Mouse (Mus musculus): Measurements from ENCODE around the gene Hypk. TPM values are rescaled to one million over a fixed set of nuclear protein-coding genes. Genes with fewer than 3 reads are reported as not detected.

The Hypk gene
- polyA plus RNA-seq, 1 experiment from 2014 or later = 129 TPM

DNA sequence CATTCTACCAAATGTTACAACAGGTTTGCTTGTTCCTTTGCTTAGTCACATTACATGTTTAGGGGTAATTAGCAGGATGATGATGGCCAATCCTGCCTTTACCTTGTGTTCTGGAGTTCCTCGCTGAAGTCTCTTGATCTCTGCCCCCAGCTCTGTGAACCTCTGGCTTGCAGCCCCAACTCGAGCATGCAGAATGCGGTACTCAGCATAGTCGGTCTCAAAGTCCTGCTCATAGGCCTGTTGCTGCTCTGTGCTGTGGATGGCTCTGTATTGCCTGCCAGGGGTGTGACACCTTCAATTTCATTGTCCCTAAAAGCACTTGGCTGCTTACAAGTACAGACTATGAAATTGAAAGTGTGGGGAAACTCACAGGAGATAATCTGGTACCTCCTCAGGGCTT is 13.3 kb upstream of the Hypk start:
- Histone ChIP-seq H3K27ac (replicated peaks) (no peak overlapping the region), H3K9me3 (replicated peaks) (no peaks in the 10 kb centered on the region), H3K36me3 (peaks cover 53% of the 10 kb centered on the region), H3K4me1 (peaks cover 18% of the 10 kb centered on the region), H3K4me3 (no peak overlapping the region), H3K27me3 (ENCODE audit: low read depth, poor library complexity, severe bottlenecking) (peaks cover 45% of the 10 kb centered on the region)
- 86% methylated on average over 4 of the region's 4 CpGs for WGBS
- DNase-seq (ENCODE audit: low spot score) = no peak

DNA sequence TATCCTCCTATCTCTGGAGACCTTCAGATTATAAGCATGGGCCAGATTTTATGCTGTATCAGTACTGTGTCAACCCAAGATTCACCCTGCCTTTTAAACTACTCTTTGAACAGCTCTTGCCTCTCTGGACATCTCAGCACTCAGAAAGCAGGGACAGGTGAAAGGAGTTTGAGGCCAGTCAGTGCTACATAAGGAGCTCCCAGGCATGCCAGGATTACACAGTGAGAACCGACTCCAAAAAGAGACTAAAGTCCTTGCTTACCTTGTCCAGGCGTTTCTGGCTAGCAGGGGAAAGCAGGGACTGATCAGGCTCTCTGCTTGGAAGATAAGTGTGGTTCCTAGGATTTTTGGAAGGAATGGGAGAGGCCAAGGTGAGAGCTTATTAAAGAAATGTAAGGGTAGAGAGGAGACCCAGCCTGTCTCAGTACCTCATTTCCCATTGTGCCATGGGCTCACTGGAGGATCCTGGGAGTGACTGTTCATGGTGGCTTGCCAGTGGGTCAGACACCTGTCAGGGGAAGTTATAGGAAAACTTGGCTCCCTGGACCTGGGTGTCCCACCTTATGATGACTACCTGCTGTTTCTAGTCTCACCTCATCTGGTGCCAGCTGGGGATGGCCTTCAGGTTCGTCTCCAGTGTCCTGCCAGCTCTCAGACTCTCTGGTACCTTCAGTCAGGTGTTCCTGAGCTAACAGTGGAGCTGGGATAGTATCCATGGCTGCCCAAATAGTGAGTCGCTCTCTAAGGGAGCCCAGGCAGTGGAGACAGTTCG is 12.1 kb upstream of the Hypk start:
- H3K4me3 ChIP-seq = no peak overlapping the region
- H3K27me3 ChIP-seq (ENCODE audit: low read depth, poor library complexity, severe bottlenecking) = peaks cover 45% of the 10 kb centered on the region
- 67% methylated on average over 5 of the region's 5 CpGs for WGBS
- no peak overlapping the region for H3K27ac ChIP-seq (replicated peaks)
- H3K36me3 ChIP-seq = peaks cover 40% of the 10 kb centered on the region
- H3K9me3 ChIP-seq (replicated peaks) = no peaks in the 10 kb centered on the region
- no peak for DNase-seq (ENCODE audit: low spot score)
- peaks cover 18% of the 10 kb centered on the region for H3K4me1 ChIP-seq

DNA sequence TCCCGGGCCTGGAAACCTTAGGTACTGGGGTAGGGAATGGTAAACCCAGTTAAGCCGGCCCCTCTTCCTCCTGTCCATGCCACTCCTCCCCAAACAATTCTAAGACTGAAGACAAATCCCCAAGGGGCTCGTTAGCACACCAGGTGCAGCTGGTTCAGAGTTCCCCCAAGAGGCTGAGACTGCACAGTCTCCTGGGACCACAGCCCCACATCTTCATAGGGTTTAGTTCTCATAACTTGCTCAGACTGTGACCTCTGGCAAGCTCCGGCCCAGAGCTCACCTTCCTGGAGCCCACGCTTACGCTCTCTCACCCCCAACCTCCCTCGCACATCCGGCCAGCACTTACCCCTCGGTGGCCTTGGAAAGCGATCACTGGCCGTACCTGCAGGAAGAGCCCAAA is 11.3 kb upstream of the Hypk start:
- peaks cover 45% of the 10 kb centered on the region for H3K27me3 ChIP-seq (ENCODE audit: low read depth, poor library complexity, severe bottlenecking)
- H3K36me3 ChIP-seq = peaks cover 34% of the 10 kb centered on the region
- 11% methylated on average over 11 of the region's 11 CpGs for WGBS
- DNase-seq (ENCODE audit: low spot score) = no peak
- H3K27ac ChIP-seq (replicated peaks) = no peak overlapping the region
- H3K4me1 ChIP-seq = peaks cover 18% of the 10 kb centered on the region
- no peaks in the 10 kb centered on the region for H3K9me3 ChIP-seq (replicated peaks)
- peak overlapping the region; percentile 57 for H3K4me3 ChIP-seq

DNA sequence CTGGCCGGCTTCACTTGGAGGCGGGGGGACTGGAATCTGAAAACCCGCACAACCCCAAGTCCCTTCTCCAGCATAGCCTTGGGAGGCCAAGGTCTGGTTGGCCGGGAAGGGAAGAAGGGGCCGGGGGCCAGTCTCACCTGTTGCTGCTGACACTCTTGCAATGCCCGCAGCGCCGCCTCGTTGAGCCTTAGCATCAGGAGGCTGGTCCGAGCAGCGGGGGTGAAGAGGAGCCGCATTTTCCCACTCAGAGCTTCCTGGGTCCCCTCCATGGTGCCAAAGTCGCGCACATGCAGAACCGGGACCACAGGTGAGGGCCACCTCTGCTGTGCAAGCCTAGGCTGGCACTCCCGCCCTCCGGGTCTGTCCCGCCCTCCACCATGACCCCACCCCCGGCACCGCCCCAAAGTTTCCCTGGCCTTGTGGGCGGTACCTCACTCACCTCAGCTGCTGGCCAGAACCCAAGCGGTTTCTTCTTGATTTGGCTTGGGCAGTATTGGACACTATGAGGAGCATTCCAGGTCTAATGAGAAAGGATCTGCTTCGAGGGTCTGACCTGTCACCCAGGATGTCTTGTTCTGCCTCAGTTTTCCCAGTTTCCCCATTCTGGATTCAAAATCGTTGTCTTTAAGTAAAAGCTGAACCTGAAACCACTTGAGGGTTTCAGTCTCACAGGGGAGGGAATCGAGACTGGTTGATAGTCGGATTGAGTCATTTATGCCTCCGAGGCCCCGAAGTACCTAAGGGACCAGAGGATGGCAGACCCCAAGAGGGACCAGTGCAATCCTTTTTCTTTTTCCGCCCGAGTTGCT is 10.6 kb upstream of the Hypk start:
- H3K4me1 ChIP-seq = peaks cover 18% of the 10 kb centered on the region
- peak overlapping the region; percentile 57 for H3K4me3 ChIP-seq
- H3K36me3 ChIP-seq = peaks cover 27% of the 10 kb centered on the region
- H3K9me3 ChIP-seq (replicated peaks) = no peaks in the 10 kb centered on the region
- peaks cover 45% of the 10 kb centered on the region for H3K27me3 ChIP-seq (ENCODE audit: low read depth, poor library complexity, severe bottlenecking)
- no peak overlapping the region for H3K27ac ChIP-seq (replicated peaks)
- DNase-seq (ENCODE audit: low spot score) = peak; percentile 50
- 2% methylated on average over 30 of the region's 30 CpGs for WGBS

DNA sequence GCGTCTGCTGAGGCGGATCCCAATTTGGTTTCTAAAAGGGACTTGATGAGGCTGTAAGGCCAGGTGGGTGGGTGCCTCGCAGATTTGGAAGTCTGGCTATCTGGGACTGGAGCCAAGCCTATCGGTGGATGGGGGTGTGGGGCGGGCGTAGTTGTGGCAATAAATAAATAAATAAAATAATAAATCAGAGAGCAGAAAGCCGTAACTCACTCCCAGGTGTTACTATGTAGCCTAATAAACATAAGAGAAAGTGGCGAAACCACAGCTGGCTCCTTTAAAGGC is 10.1 kb upstream of the Hypk start:
- H3K4me3 ChIP-seq = peak overlapping the region; percentile 57
- H3K4me1 ChIP-seq = peaks cover 22% of the 10 kb centered on the region
- peaks cover 45% of the 10 kb centered on the region for H3K27me3 ChIP-seq (ENCODE audit: low read depth, poor library complexity, severe bottlenecking)
- H3K9me3 ChIP-seq (replicated peaks) = no peaks in the 10 kb centered on the region
- H3K27ac ChIP-seq (replicated peaks) = no peak overlapping the region
- DNase-seq (ENCODE audit: low spot score) = no peak
- peaks cover 21% of the 10 kb centered on the region for H3K36me3 ChIP-seq
- 22% methylated on average over 8 of the region's 8 CpGs for WGBS

DNA sequence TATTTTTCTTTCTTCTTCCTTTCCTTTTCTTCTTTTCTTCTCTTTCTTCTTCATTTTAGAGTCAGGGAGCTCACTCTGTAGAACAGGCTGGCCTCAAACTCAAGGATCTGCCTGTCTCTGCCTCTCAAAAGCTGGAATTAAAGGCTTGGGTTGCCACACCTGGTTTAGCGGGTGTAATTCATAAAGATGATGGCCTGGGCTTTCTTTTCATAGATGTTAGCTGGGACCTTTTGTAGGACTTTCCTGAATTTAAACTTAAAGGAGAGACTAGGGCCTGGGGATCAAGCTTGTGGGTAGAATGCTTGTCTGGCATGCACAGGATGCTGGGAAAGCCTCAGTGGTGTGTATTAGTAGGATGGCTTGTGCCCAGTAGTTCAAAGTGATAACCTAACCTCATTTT is 8.9 kb upstream of the Hypk start, which contains the start of gene Ell3:
Gene Ell3 (minus strand): TSS at position 101 of the 400 bp plus-strand sequence.
- no peak for DNase-seq (ENCODE audit: low spot score)
- Histone ChIP-seq H3K36me3 (peaks cover 10% of the 10 kb centered on the region), H3K27me3 (ENCODE audit: low read depth, poor library complexity, severe bottlenecking) (peaks cover 45% of the 10 kb centered on the region), H3K4me3 (0 out of 2 replicates have a peak within 1 kb of the TSS, but pooled peaks have one; percentile 57), H3K4me1 (peaks cover 28% of the 10 kb centered on the region), H3K9me3 (replicated peaks) (no peaks in the 10 kb centered on the region), H3K27ac (replicated peaks) (no peak within 1 kb of the TSS)
- 94% methylated on average over 1 of the region's 1 CpGs for WGBS

DNA sequence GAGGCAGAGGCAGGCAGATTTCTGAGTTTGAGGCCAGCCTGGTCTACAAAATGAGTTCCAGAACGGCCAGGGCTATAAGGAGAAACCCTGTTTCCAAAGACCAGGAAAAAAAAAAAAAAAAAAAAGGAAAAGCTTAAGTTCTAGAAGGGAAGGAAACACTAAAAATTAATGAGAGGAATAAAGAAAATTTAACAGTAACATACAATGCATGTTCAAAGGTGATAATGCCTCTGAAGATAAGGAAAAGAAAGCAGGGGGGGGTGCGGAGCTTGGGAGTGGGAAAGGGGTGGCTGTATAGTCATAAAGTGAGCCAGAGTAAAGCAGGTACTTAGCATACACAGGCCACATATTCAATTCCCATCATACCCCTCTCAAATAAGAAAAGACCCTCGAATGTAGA is 8.0 kb upstream of the Hypk start:
- H3K4me1 ChIP-seq = peaks cover 30% of the 10 kb centered on the region
- no peak for DNase-seq (ENCODE audit: low spot score)
- 84% methylated on average over 3 of the region's 3 CpGs for WGBS
- H3K9me3 ChIP-seq (replicated peaks) = no peaks in the 10 kb centered on the region
- peaks cover 39% of the 10 kb centered on the region for H3K27me3 ChIP-seq (ENCODE audit: low read depth, poor library complexity, severe bottlenecking)
- H3K36me3 ChIP-seq = peaks cover under 1% of the 10 kb centered on the region; the same call in 1 of the 2 replicates
- no peak overlapping the region for H3K27ac ChIP-seq (replicated peaks)
- H3K4me3 ChIP-seq = no peak overlapping the region

DNA sequence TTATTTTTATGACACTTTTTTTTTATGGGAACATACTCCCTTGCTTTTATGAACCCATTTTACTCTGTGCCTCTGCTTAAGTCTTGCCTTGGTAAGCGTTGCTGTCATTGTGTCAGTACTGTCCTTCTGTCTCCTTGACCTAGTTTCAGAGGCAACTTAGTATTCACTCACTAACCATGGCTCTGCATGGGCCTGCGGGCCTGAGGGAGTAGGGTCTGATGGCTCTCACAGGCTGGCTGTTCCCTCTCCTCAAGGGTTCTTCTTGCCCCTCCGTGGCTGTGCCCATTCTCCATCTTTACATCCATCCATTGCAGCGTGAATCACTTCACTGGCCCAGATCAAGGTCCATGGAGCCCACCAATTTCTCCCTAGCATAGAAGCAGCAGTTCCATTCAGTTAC is 6.6 kb upstream of the Hypk start:
- 78% methylated on average over 4 of the region's 4 CpGs for WGBS
- DNase-seq (ENCODE audit: low spot score) = no peak
- Histone ChIP-seq H3K4me3 (no peak overlapping the region), H3K36me3 (peaks cover 7% of the 10 kb centered on the region), H3K27me3 (ENCODE audit: low read depth, poor library complexity, severe bottlenecking) (peaks cover 28% of the 10 kb centered on the region), H3K9me3 (replicated peaks) (no peaks in the 10 kb centered on the region), H3K27ac (replicated peaks) (no peak overlapping the region), H3K4me1 (peaks cover 43% of the 10 kb centered on the region)

DNA sequence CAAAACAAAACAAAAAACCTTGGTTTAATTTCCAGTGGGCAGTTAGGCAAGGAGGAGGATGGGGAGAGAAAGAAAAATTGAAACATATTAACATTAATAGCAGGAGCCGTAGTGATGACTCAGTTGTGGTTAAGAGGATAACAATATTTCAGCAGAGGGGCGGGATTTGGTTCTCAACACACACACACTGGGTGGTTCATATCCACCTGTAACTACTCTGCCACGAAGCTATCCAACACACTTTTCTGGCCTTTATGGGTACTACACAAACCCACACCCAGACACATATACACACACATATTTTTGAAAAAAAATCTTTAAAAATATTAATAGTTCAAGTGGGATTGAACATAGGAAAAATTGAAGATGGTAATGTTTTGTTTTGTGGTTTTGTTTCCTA is 6.1 kb upstream of the Hypk start:
- 88% methylated on average over 3 of the region's 3 CpGs for WGBS
- no peaks in the 10 kb centered on the region for H3K9me3 ChIP-seq (replicated peaks)
- no peak overlapping the region for H3K4me3 ChIP-seq
- no peak overlapping the region for H3K27ac ChIP-seq (replicated peaks)
- peaks cover 23% of the 10 kb centered on the region for H3K27me3 ChIP-seq (ENCODE audit: low read depth, poor library complexity, severe bottlenecking)
- no peak for DNase-seq (ENCODE audit: low spot score)
- H3K36me3 ChIP-seq = peaks cover 9% of the 10 kb centered on the region
- H3K4me1 ChIP-seq = peaks cover 40% of the 10 kb centered on the region

DNA sequence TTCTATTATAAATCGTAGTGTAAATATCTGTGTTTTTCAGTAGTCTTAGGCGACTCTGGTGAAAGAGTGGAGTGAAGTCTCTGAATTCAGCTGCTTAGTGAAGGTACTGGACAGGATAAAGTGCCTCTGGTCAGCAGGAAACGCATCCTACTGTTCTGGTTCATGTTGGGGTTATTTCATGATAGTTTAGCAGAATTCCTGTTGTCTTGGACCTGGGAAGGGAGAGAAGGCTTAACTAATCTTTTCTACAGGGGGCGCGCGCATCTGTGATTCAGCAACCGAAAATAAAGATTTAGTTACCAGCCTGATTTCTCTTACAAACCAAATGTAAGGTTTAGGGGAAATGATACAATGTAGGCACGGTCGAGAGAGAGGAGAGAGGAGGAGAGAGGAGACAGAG is 5.0 kb upstream of the Hypk start:
- H3K9me3 ChIP-seq (replicated peaks) = no peaks in the 10 kb centered on the region
- H3K4me1 ChIP-seq = peaks cover 32% of the 10 kb centered on the region
- H3K4me3 ChIP-seq = peak overlapping the region; percentile 99
- WGBS = 20% methylated on average over 9 of the region's 9 CpGs
- DNase-seq (ENCODE audit: low spot score) = no peak
- H3K27ac ChIP-seq (replicated peaks) = peak overlapping the region; percentile 96
- H3K36me3 ChIP-seq = peaks cover 20% of the 10 kb centered on the region
- H3K27me3 ChIP-seq (ENCODE audit: low read depth, poor library complexity, severe bottlenecking) = peaks cover 12% of the 10 kb centered on the region

DNA sequence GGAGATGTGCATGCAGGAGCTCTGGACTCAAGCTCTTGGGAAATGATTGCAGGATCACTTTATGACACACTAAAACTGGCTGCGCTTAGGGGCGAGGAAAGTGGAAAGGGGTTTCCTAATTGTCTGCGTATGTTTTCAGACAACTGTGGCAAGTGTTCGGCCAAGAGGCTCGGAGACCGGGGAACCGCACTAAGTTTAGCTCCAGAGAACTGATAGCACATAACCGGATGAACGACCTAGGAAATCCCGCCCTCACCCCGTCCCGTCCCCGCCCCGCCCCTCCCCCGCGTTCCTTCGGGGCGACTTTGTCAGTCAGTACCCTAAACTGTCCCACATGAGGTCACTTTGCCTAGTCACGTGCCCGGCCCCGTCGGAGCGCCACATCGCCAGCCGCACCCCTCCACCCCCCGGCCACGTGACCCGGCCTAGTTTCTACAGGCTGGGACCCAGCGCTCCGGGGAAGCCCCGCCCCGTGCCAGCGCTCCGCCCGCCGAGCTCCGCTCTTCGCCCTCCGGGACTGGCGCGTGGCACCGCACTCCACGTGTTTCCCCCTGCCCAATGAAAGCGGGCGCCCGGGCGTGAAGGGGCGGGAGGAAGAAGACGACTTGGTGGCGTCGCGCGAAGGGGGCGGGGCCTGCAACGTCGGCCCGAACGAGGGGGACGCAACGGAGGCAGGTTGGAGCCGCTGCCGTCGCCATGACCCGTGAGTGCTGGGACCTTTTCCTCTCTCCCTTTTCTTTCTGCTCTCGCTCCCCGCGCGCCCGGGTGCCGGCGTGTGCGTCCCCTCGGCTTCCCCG is 4.2 kb upstream of the Hypk start, which contains the start of gene Serf2:
Gene Serf2 (plus strand): TSS at position 457 of the 797 bp plus-strand sequence.
- H3K27me3 ChIP-seq (ENCODE audit: low read depth, poor library complexity, severe bottlenecking) = 0 out of 2 replicates have a peak, but pooled peaks cover 4% of the 10 kb centered on the region
- H3K4me3 ChIP-seq = peak within 1 kb of the TSS; percentile 99
- H3K27ac ChIP-seq (replicated peaks) = peak within 1 kb of the TSS; percentile 96
- no peaks in the 10 kb centered on the region for H3K9me3 ChIP-seq (replicated peaks)
- WGBS = under 1% methylated on average over 74 of the region's 74 CpGs
- peaks cover 33% of the 10 kb centered on the region for H3K4me1 ChIP-seq
- peak; percentile 100 for DNase-seq (ENCODE audit: low spot score)
- peaks cover 28% of the 10 kb centered on the region for H3K36me3 ChIP-seq

DNA sequence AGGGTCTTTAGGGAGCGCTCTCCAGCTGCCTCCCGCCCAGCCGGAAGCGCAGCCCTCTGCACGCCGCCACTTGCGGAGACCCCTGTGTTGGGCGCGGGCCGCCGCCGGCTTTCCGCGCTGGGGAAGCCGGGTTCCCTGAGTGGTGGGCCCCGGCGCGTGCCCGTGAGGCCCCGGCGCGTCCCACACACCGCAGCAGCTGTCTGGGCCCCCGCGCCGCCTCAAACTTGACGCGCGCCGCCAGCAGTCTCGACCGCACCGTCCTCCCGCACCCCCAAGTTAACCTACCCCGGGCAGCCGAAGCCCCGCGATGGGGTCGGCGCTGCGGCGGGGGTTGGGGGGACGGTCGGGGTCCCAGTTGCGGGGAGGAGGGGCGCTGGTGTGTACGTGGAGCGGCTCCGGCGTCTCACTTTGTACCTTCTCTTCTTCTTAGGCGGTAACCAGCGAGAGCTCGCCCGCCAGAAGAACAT is 3.5 kb upstream of the Hypk start:
- no peak for DNase-seq (ENCODE audit: low spot score)
- peak overlapping the region; percentile 99 for H3K4me3 ChIP-seq
- under 1% methylated on average over 54 of the region's 54 CpGs for WGBS
- H3K9me3 ChIP-seq (replicated peaks) = no peaks in the 10 kb centered on the region
- no peaks in the 10 kb centered on the region for H3K27me3 ChIP-seq (ENCODE audit: low read depth, poor library complexity, severe bottlenecking)
- peaks cover 33% of the 10 kb centered on the region for H3K4me1 ChIP-seq
- peaks cover 35% of the 10 kb centered on the region for H3K36me3 ChIP-seq
- H3K27ac ChIP-seq (replicated peaks) = peak overlapping the region; percentile 96

Data from midbrain, embryonic 10.5 days (tissue).